Mouse (Mus musculus) cortical plate, adult 2 months (tissue): ENCODE results near the gene Fam189b.

Source experiments
- CTCF ChIP-seq: fragments of 200-500 bp; IDR thresholded peaks from 2 replicates; pipeline ENCODE4 v1.5.1; 2011; ENCODE audit warnings: mild to moderate bottlenecking, control low read depth, low read length; ENCODE audit not compliant: insufficient read depth; ENCODE audit errors: extremely low read depth
- POLR2A ChIP-seq: fragments of 200-500 bp; IDR thresholded peaks from 2 replicates; pipeline ENCODE4 v1.6.1; 2011; ENCODE audit warnings: mild to moderate bottlenecking, low read length, control low read depth; ENCODE audit not compliant: insufficient read depth; ENCODE audit errors: extremely low read depth

DNA sequence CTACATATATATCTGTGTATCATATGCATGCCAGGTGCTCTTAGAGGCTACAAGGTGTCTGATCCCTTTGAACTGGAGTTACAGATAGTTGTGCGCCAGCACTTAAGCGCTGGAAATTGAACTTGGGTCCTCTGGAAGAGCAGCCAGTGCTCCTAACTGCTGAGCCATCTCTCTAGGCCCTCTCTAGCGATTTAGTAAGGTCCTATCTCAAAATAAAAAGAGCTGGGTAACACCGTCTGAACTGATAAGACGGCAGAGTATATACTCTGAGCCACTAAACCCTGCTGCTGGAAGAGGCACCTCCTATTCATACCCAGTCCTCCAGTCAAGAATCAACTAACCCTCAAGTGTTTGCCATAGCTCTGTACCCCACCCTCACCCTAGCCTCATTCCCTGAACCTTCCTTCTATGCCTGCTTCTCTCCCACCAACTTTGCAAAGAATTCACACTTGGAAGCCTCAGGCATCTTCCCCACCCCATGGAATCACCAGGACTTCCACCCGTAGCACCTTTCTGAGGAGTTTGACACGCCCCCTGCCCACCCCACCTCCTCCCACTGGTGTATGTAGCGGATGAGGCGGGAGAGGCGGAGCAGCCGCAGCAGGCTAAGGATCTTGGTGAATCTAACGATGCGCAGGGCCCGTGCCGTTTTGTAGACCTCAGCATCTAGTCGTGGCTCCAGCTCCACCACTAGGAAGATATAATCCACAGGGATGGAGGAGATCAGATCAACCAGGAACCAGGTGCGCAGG, 30.7 kb upstream of the Fam189b start:
- no peak for TF ChIP-seq CTCF
- TF ChIP-seq POLR2A = no peak
